Mouse (Mus musculus) C2C12 (cell line): ENCODE results near the gene Clasp1.

Source experiments
- CEBPB ChIP-seq: IDR thresholded peaks from one replicate; pipeline ENCODE4 v1.6.1; 2011; ENCODE audit warnings: low read depth, mild to moderate bottlenecking, control low read depth, moderate library complexity
- CTCF ChIP-seq: IDR thresholded peaks from one replicate; pipeline ENCODE4 v1.5.1; 2011; ENCODE audit not compliant: control insufficient read depth, insufficient read depth, insufficient read length
- FOSL1 ChIP-seq: IDR thresholded peaks from one replicate; pipeline ENCODE4 v1.8.0; 2011; ENCODE audit warnings: mild to moderate bottlenecking, low read length; ENCODE audit not compliant: poor library complexity, insufficient read depth, severe bottlenecking
- MAX ChIP-seq: IDR thresholded peaks from one replicate; pipeline ENCODE4 v1.6.1; 2011; ENCODE audit warnings: mild to moderate bottlenecking, control low read depth
- MYOD1 ChIP-seq: IDR thresholded peaks from one replicate; pipeline ENCODE4 v1.6.1; 2011; ENCODE audit warnings: low read depth; ENCODE audit not compliant: control insufficient read depth, insufficient read length
- USF1 ChIP-seq: IDR thresholded peaks from one replicate; pipeline ENCODE4 v1.6.1; 2011; ENCODE audit warnings: low read depth, mild to moderate bottlenecking, control low read depth, moderate library complexity

- TF ChIP-seq MAX (no peak), CTCF (no peak), USF1 (no peak), CEBPB (no peak), MYOD1 (no peak), FOSL1 (no peak)
Observed at GRCm38 (mm10) chr1:118648015-118648414, 259.2 kb downstream of the Clasp1 start.
